Mouse (Mus musculus) embryonic facial prominence, embryonic 13.5 days (tissue): Measurements from ENCODE around the gene Ptpn13. TPM values are rescaled to one million over a fixed set of nuclear protein-coding genes. Genes with fewer than 3 reads are reported as not detected.
A peak's percentile ranks its signal among the peaks of the same experiment; 100 is the strongest.

Experiments used
- ATAC-seq: fragments of 200-750 bp; cut with Nextera tagmentation; 2 replicates; pipeline ENCODE4 v1.8.0; 2017; ENCODE audit warnings: low read depth; ENCODE audit not compliant: insufficient number of reproducible peaks, insufficient read depth, low FRiP score, low TSS enrichment
- H3K27ac ChIP-seq: fragments of 300-500 bp; sonication (generic); 2 replicates; pipeline ENCODE4 v1.5.1; 2015; ENCODE audit warnings: moderate library complexity, mild to moderate bottlenecking, inconsistent platforms
- H3K27me3 ChIP-seq: fragments of 300-500 bp; sonication (generic); 2 replicates; pipeline ENCODE4 v1.6.1; 2015; ENCODE audit warnings: mild to moderate bottlenecking, inconsistent platforms
- H3K36me3 ChIP-seq: fragments of 300-500 bp; sonication (generic); 2 replicates; pipeline ENCODE4 v1.6.1; 2015; ENCODE audit warnings: mild to moderate bottlenecking, inconsistent platforms
- H3K4me1 ChIP-seq: fragments of 300-500 bp; sonication (generic); 2 replicates; pipeline ENCODE4 v1.6.1; 2015; ENCODE audit warnings: inconsistent platforms
- H3K4me2 ChIP-seq: fragments of 300-500 bp; sonication (generic); 2 replicates; pipeline ENCODE4 v1.6.1; 2015; ENCODE audit warnings: moderate library complexity, mild to moderate bottlenecking, inconsistent platforms
- H3K4me3 ChIP-seq: fragments of 300-500 bp; sonication (generic); 2 replicates; pipeline ENCODE4 v1.5.1; 2015; ENCODE audit warnings: mild to moderate bottlenecking, inconsistent platforms
- H3K9ac ChIP-seq: fragments of 300-500 bp; sonication (generic); 2 replicates; pipeline ENCODE4 v1.6.1; 2015; ENCODE audit warnings: mild to moderate bottlenecking, inconsistent platforms
- H3K9me3 ChIP-seq: fragments of 300-500 bp; sonication (generic); 2 replicates; pipeline ENCODE4 v1.6.1; 2016; ENCODE audit warnings: inconsistent platforms
- WGBS: fragments of 180-500 bp; shearing (Covaris S2); methylation state at CpG from one replicate; pipeline ENCODE4 v1.1.7; 2015; ENCODE audit warnings: mixed read lengths; 5-methylcytosine and 5-hydroxymethylcytosine counted together
- polyA plus RNA-seq: library from polyadenylated mRNA; unstranded; fragments of >200 nt; fragmentation: Nextera tagmentation; extraction: Ambion mirVana; gene quantifications from 2 replicates; pipeline ENCODE4 v1.2.1, GENCODE M21; 2015

The Ptpn13 gene
- polyA plus RNA-seq, 1 experiment from 2014 or later: 18.0 TPM

DNA sequence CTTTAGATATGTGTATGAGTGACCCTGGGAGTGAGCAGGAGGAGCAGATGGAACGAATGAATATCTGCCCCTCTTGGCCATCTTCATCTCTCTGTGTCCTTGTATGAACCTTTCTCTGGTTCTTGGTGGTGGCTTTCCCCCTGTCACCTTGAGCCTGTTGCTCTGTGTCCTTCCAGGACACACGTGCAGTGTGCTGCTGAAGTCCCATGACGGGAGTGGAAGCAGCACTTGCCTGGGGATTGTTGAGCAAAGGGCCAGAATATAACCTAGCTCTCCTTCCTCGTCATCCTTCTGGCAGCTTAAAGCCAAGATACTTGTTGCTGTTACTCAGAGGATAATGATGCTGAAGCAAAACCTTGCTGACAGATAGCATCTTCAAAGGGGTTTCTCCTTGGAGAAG lies 39.3 kb downstream of the Ptpn13 start:
- no peaks in the 10 kb centered on the region for H3K9me3 ChIP-seq
- H3K4me1 ChIP-seq: peaks cover 3% of the 10 kb centered on the region; the same call in 1 of the 2 replicates
- H3K9ac ChIP-seq: no peak overlapping the region
- H3K36me3 ChIP-seq: no peaks in the 10 kb centered on the region
- H3K4me2 ChIP-seq: no peak overlapping the region
- H3K4me3 ChIP-seq: no peak overlapping the region
- ATAC-seq: no peak
- H3K27me3 ChIP-seq: 0 out of 2 replicates have a peak, but pooled peaks cover 3% of the 10 kb centered on the region
- 77% methylated on average over 4 of the region's 4 CpGs for WGBS
- H3K27ac ChIP-seq: no peak overlapping the region

- no peaks in the 10 kb centered on the region for H3K36me3 ChIP-seq
- H3K27me3 ChIP-seq: 0 out of 2 replicates have a peak, but pooled peaks cover 3% of the 10 kb centered on the region
- ATAC-seq: no peak
- H3K4me1 ChIP-seq: peaks cover 3% of the 10 kb centered on the region; the same call in 1 of the 2 replicates
- 80% methylated on average over 10 of the region's 10 CpGs for WGBS
- no peak overlapping the region for H3K9ac ChIP-seq
- no peak overlapping the region for H3K27ac ChIP-seq
- H3K4me3 ChIP-seq: no peak overlapping the region
- no peaks in the 10 kb centered on the region for H3K9me3 ChIP-seq
- no peak overlapping the region for H3K4me2 ChIP-seq
Measured at GRCm38 (mm10) chr5:103464771-103465170, 39.8 kb downstream of the Ptpn13 start.

DNA sequence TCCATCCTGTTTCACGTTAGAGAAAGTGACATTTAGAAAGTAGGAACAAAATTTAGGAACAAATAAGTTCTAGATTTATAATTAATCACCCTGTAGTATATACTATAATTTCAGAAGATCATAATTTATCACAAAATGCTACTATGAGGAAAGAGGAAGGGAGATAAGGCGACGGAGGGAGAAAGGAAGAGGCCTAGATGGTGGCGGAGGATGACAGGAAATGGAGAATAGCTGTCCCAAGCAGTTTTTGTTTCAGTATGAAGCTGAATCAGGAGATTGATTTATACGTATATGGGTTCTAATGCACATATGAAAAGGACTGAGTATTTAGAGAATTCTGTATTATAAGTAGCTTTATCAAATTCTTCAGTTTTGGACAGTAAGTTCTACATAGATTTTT lies 47.7 kb downstream of the Ptpn13 start:
- Histone ChIP-seq H3K9ac (no peak overlapping the region), H3K36me3 (no peaks in the 10 kb centered on the region), H3K4me1 (peaks cover 13% of the 10 kb centered on the region), H3K4me3 (no peak overlapping the region), H3K27me3 (0 out of 2 replicates have a peak, but pooled peaks cover 3% of the 10 kb centered on the region), H3K9me3 (no peaks in the 10 kb centered on the region), H3K27ac (no peak overlapping the region), H3K4me2 (no peak overlapping the region)
- ATAC-seq: no peak
- WGBS: 86% methylated on average over 5 of the region's 5 CpGs

GRCm38 (mm10) chr5:103473467-103474096 lies 48.6 kb downstream of the Ptpn13 start:
- peak; percentile 59; the same call in 1 of the 2 replicates for ATAC-seq
- Histone ChIP-seq H3K27me3 (0 out of 2 replicates have a peak, but pooled peaks cover 3% of the 10 kb centered on the region), H3K27ac (peak overlapping the region; percentile 66), H3K4me1 (peaks cover 13% of the 10 kb centered on the region), H3K9ac (no peak overlapping the region), H3K4me2 (peak overlapping the region; percentile 18; the same call in 1 of the 2 replicates), H3K9me3 (no peaks in the 10 kb centered on the region), H3K36me3 (no peaks in the 10 kb centered on the region), H3K4me3 (no peak overlapping the region)
- WGBS: 51% methylated on average over 11 of the region's 11 CpGs

DNA sequence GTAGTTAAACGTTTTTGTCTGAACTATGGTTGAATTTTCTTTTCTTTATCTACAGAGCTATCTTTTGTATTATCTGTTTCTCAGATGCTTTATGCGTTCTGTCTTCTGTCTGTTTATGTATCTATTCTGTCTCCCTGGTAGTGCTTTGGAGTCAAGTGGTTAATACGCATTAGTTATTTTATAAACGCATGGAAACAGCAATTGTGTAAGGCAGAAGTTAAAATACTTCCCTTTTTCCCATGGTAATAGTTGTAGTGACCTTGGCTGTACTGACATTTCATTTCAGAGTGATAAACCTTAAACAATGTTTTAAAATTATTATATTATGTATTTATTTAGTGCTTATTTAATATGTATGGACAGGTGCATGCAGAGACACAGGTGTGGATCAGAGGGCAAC lies 49.3 kb downstream of the Ptpn13 start:
- Histone ChIP-seq H3K4me2 (no peak overlapping the region), H3K9ac (no peak overlapping the region), H3K36me3 (no peaks in the 10 kb centered on the region), H3K27ac (no peak overlapping the region), H3K4me3 (no peak overlapping the region), H3K27me3 (0 out of 2 replicates have a peak, but pooled peaks cover 3% of the 10 kb centered on the region), H3K4me1 (peaks cover 13% of the 10 kb centered on the region), H3K9me3 (no peaks in the 10 kb centered on the region)
- no peak for ATAC-seq
- WGBS: 71% methylated on average over 4 of the region's 4 CpGs

DNA sequence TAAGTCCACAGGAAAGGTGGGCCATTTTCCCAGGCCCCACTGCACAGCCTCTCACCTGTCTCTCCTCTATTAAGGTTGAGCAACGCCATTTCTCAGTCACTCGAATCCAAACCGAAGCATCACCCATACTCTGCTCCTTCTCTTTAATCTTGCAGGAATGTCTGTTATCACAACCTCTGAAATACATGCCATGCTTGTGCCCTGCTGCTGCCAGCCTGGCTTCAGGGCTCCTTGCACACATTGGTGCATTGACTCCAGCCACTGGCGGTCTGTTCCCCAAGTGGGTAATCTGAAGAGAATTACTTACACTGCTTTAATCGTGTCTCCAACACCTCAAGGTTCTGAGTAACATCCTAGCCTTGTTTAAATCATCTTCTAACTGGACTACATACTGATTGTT lies 50.5 kb downstream of the Ptpn13 start:
- H3K4me3 ChIP-seq: no peak overlapping the region
- no peak overlapping the region for H3K27ac ChIP-seq
- no peak for ATAC-seq
- WGBS: 87% methylated on average over 5 of the region's 5 CpGs
- peaks cover 13% of the 10 kb centered on the region for H3K4me1 ChIP-seq
- H3K9me3 ChIP-seq: no peaks in the 10 kb centered on the region
- 0 out of 2 replicates have a peak, but pooled peaks cover 3% of the 10 kb centered on the region for H3K27me3 ChIP-seq
- no peak overlapping the region for H3K9ac ChIP-seq
- H3K4me2 ChIP-seq: no peak overlapping the region
- H3K36me3 ChIP-seq: no peaks in the 10 kb centered on the region

DNA sequence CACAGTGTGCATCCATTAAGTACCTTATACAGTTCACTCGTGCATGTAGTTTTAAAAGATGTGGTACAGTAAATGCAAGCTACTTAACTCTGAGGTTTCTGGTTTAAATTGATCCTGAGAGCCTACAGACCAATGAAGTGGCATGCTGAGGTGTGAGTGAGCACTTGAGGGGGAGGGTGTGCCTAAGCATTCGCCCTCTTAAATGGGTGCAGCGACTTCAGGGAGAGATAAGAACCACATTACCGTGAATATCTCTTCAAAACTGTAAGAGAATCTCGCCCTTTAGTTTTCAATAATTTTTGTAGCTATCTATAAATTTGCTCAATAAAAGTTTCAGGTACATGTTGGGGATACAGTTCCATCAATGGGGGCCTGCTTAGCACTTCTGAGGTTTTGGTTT lies 54.5 kb downstream of the Ptpn13 start:
- no peaks in the 10 kb centered on the region for H3K27me3 ChIP-seq
- H3K4me3 ChIP-seq: no peak overlapping the region
- no peak overlapping the region for H3K27ac ChIP-seq
- no peak overlapping the region for H3K4me2 ChIP-seq
- 93% methylated on average over 5 of the region's 5 CpGs for WGBS
- H3K4me1 ChIP-seq: 0 out of 2 replicates have a peak, but pooled peaks cover 5% of the 10 kb centered on the region
- no peaks in the 10 kb centered on the region for H3K9me3 ChIP-seq
- peaks cover 11% of the 10 kb centered on the region; the same call in 1 of the 2 replicates for H3K36me3 ChIP-seq
- ATAC-seq: no peak
- H3K9ac ChIP-seq: no peak overlapping the region

- no peaks in the 10 kb centered on the region for H3K27me3 ChIP-seq
Measured at GRCm38 (mm10) chr5:103481222-103481621, 56.2 kb downstream of the Ptpn13 start.

GRCm38 (mm10) chr5:103487001-103487400 lies 62.0 kb downstream of the Ptpn13 start:
- Histone ChIP-seq H3K9me3 (no peaks in the 10 kb centered on the region), H3K4me1 (0 out of 2 replicates have a peak, but pooled peaks cover 2% of the 10 kb centered on the region), H3K9ac (no peak overlapping the region), H3K27me3 (no peaks in the 10 kb centered on the region), H3K4me3 (no peak overlapping the region), H3K27ac (no peak overlapping the region), H3K36me3 (peaks cover 9% of the 10 kb centered on the region), H3K4me2 (no peak overlapping the region)
- no peak for ATAC-seq
- 90% methylated on average over 7 of the region's 7 CpGs for WGBS

More at GRCm38 (mm10) chr5:103481222-103481621, 56.2 kb downstream of the Ptpn13 start:
- no peak overlapping the region for H3K4me2 ChIP-seq
- no peak overlapping the region for H3K9ac ChIP-seq
- 74% methylated on average over 2 of the region's 2 CpGs for WGBS
- 0 out of 2 replicates have a peak, but pooled peaks cover 3% of the 10 kb centered on the region for H3K4me1 ChIP-seq
- no peak for ATAC-seq
- no peak overlapping the region for H3K27ac ChIP-seq
- H3K4me3 ChIP-seq: no peak overlapping the region
- peaks cover 11% of the 10 kb centered on the region; the same call in 1 of the 2 replicates for H3K36me3 ChIP-seq
- H3K9me3 ChIP-seq: no peaks in the 10 kb centered on the region

- no peak for ATAC-seq
- WGBS: 94% methylated on average over 8 of the region's 8 CpGs
- Histone ChIP-seq H3K9ac (no peak overlapping the region), H3K4me3 (no peak overlapping the region), H3K27ac (no peak overlapping the region), H3K4me1 (no peaks in the 10 kb centered on the region), H3K36me3 (peaks cover 11% of the 10 kb centered on the region), H3K9me3 (no peaks in the 10 kb centered on the region), H3K4me2 (no peak overlapping the region), H3K27me3 (no peaks in the 10 kb centered on the region)
Measured at GRCm38 (mm10) chr5:103490964-103491363, 66.0 kb downstream of the Ptpn13 start.

- Histone ChIP-seq H3K36me3 (peaks cover 11% of the 10 kb centered on the region), H3K9me3 (no peaks in the 10 kb centered on the region), H3K9ac (no peak overlapping the region), H3K4me3 (no peak overlapping the region), H3K27ac (no peak overlapping the region), H3K27me3 (no peaks in the 10 kb centered on the region), H3K4me2 (no peak overlapping the region), H3K4me1 (no peaks in the 10 kb centered on the region)
- WGBS: 92% methylated on average over 5 of the region's 5 CpGs
- ATAC-seq: no peak
Measured at GRCm38 (mm10) chr5:103491788-103492187, 66.8 kb downstream of the Ptpn13 start.

DNA sequence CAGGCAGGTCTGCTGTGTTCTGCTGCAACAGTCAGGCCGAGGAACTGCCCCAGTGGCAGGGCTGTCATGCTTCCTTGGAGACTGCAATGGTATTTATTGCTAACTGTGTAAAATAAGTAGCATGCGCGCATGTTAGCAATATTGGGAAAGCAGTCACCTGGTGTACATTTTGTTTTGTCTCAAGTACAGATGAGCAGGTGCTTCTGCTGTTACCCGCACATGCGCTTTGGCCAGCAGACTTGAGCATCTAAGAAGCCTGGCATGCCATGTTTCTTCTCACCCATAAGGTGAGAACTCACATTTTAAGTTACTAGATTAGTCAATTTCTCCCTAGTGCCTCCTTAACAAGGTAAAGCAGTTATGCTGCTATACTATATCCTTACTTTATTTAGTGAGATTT lies 72.1 kb downstream of the Ptpn13 start:
- H3K4me3 ChIP-seq: no peak overlapping the region
- peaks cover 14% of the 10 kb centered on the region for H3K36me3 ChIP-seq
- H3K9ac ChIP-seq: no peak overlapping the region
- no peak for ATAC-seq
- WGBS: 86% methylated on average over 5 of the region's 5 CpGs
- peaks cover 7% of the 10 kb centered on the region for H3K4me1 ChIP-seq
- no peak overlapping the region for H3K27ac ChIP-seq
- no peaks in the 10 kb centered on the region for H3K9me3 ChIP-seq
- no peak overlapping the region for H3K4me2 ChIP-seq
- no peaks in the 10 kb centered on the region for H3K27me3 ChIP-seq
